Mouse (Mus musculus) frontal cortex, postnatal 25 days (tissue): ENCODE measurements around the gene Alb.

ENCODE experiments used
- DNase-seq, 2 experiments: peaks; one replicate each; pipeline ENCODE4 v3.0.0; 2022; ENCODE audit warnings: low spot score in 2 of 2

Gene Alb

DNA sequence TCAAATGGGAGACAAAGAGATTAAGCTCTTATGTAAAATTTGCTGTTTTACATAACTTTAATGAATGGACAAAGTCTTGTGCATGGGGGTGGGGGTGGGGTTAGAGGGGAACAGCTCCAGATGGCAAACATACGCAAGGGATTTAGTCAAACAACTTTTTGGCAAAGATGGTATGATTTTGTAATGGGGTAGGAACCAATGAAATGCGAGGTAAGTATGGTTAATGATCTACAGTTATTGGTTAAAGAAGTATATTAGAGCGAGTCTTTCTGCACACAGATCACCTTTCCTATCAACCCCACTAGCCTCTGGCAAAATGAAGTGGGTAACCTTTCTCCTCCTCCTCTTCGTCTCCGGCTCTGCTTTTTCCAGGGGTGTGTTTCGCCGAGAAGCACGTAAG is at the start of gene Alb:
Alb (plus strand) TSS at position 279 of the 400 bp plus-strand sequence.
- no peak for DNase-seq

DNA sequence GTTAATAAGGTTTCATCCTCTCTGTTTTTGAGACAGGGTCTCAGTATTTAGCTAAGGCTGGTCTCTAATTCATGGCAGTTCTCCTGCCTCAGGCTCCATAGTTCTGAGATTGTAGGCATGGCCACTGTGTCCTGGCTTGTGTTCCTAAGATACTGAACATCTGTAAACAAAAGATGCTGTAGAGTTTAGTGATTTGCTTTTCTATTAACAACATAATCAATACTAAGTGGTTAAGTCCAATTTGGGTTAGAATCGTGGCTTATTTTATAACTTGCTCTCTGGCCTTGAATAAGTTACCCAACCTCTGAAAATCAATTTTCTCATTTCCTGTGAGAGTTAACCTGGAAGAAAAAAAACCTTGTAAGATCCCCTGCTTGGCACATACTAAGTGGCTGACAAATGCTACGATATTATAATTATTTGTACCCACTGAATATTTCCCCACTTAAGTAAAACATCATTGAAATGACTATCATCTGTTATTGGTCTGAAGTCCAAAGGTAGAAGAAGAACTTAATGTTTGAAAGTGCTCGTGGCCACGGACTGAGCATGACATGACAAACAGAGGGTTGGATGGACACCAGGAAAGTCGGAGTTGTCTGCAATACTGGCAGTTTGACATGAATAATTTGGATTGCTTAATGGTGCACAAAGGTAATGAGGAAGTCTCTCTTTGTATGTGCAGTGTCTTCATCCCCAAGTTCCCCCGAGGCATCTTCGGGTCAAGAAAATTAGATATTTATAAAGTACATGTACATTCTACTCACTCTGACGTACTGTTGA is 46.4 kb upstream of the Alb start:
- DNase-seq = no peak

DNA sequence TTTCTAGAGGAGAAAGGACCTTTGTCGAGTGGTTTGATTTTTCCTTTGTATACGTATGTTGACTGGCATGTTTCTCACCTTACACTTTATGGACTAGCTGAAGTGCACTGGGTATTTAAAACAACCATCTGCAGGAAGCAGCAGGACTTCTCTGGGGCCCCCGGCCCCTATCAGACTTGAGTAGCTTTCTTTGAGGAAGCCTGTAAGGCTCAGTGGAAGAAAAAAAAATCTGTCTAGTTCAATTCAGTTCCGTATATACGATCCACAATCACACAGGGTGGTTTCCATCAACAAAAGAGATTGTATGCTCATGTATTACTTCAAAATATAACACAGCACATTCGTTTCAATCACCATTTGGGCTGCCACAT is 45.8 kb upstream of the Alb start:
- DNase-seq = no peak

GRCm38 (mm10) chr5:90424625-90425024 is 36.1 kb upstream of the Alb start:
- no peak for DNase-seq

DNA sequence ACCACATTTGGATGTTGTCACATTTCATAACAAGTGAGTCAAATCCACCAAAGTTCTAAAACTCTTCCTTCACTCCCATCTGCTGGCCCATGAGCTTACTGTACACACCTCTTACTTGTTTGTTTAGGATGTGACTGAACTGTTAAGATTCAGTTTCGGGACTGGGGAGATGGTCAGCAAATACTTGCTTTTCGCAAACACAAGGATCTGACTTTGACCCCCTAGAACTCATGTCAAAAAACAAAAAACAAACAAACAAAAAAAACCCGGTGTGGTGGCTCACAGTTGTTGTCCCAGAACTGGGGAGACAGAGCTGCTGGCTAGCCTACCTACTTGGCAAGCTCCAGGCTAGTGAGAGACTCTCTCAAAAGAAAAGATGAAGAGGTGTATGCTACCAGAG is 35.5 kb upstream of the Alb start:
- DNase-seq = no peak

- no peak for DNase-seq
Observed at GRCm38 (mm10) chr5:90431053-90431452, 29.6 kb upstream of the Alb start.

DNA sequence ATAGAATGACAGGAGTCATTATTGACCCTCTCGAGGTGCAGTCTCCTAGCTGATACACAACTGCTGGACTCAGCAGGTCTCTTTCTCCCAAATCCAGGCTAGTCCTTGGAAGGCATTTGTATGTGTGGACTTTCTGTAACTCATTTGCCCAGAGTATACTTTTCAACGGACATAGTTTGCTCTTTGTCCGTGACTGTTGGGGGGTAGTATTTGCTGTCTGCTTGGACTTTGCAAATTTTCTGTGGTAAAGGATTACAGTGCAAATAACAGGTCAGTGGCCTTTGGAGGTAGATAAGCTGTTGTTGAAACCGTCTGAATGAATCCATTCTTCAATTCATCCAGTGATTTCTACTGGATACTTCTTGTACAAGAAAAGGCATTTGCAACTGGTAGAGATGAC is 21.5 kb upstream of the Alb start:
- DNase-seq = no peak

DNA sequence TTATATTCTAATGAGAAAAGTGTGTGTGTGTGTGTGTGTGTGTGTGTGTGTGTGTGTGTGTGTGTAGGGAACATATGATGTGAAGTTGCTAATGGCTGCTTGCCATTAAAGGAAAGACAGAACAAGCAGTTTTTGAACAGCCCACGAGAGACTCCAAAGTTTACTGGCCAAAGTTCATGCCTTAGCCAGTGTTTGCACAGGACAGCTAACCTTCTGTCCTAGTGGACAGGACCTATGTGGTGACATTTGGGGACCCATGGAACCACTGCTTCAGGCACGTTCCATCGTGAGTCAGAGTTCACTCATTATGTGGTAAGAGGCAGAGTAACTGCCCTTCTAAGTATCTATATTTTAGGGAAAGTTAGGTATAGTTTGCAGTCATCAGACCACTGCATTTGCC is 13.1 kb upstream of the Alb start:
- no peak for DNase-seq

GRCm38 (mm10) chr5:90449961-90450360 is 10.7 kb upstream of the Alb start:
- DNase-seq = no peak

GRCm38 (mm10) chr5:90452711-90453110 is 8.0 kb upstream of the Alb start:
- DNase-seq = no peak

GRCm38 (mm10) chr5:90457241-90457640 is 3.5 kb upstream of the Alb start:
- no peak for DNase-seq

DNA sequence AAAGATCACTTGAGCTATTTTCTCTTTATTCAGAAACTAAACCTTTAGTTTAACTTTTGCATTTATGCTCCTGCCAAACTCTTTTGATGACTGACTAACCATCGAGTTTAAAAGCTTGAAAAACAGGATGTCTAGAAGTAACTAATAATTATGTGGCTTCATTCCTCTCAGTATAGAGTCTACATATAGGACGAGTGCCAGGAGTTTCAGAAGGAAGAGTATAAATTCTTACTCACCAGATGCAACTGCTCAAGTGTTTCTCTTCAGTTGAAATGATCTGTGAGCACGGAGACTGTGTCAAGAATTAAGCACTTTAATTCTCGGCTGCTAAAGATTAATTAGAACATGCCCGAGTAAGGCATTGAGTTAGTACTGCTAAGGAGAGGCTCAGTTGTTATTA is 2.0 kb upstream of the Alb start:
- no peak for DNase-seq

- DNase-seq = no peak
Observed at GRCm38 (mm10) chr5:90466806-90467205, 6.1 kb downstream of the Alb start.

DNA sequence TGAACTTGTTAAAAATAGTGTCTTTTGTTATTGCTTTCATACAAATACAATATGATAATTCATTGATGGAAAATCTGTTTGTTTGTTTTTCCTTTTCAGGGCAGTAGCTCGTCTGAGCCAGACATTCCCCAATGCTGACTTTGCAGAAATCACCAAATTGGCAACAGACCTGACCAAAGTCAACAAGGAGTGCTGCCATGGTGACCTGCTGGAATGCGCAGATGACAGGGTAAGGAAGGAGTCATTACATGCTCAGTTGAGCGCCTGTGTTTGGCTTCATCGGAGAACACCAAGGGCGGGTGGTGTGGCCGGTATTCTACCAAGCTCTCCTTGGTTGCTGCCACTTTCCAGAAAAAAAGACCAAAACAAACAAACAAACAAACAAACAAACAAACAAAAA is 6.5 kb downstream of the Alb start:
- no peak for DNase-seq

DNA sequence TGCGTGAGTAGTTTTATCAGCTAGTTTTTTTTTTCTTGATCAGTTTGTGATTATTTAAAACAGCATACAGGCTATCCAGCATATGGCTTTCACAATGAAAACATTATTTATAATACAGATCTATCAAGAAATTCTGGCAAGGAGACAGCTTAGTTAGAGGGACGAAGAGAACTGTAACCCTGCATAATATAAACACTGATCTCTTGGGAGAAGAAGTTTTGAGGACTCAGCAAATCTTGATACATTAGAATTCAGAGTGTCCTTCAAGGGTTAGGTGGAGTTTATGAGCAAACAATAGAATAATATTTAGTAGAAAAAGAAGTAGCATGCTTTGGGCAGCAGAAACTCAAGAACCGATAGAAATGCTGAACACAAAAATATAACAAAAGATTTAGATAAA is 10.1 kb downstream of the Alb start:
- DNase-seq = no peak

DNA sequence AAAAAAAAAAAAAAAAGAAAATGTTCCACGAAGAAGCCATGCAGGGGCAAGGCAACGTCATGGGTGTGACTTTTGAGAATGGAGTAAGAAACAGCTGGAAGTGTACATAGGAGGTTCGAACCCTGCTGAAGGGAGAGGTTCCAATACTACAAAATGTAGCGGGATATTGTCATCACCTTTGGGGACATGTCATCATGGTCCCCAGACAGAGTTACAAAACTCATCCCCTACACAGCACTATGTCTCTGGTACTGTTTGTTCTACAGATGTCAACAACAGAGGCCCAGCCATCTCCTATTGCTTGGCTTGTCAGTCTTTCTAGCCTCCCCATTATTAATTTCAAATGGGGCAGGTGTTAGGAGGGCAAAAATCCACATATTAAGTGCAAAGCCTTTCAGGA is 13.2 kb downstream of the Alb start:
- DNase-seq = no peak

DNA sequence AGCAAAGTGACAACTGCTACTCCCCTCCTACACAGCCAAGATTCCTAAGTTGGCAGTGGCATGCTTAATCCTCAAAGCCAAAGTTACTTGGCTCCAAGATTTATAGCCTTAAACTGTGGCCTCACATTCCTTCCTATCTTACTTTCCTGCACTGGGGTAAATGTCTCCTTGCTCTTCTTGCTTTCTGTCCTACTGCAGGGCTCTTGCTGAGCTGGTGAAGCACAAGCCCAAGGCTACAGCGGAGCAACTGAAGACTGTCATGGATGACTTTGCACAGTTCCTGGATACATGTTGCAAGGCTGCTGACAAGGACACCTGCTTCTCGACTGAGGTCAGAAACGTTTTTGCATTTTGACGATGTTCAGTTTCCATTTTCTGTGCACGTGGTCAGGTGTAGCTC is 13.7 kb downstream of the Alb start:
- DNase-seq = no peak

DNA sequence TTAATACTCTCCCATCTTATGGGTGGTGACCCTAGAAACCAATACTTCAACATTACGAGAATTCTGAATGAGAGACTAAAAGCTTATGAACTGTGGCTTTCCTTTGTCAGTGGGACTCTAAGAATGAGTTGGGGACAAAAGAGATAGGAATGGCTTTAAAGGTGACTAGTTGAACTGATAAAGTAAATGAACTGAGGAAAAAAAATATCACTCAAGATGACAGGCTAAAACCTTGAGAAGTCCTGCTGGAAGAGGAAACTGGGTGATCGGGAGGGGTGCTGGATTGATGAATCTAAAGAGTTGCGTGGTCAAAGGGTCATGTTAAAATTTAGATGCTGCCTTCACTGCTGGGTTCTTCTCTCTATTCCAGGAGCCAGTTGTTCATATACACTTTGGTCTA is 16.0 kb downstream of the Alb start:
- DNase-seq = no peak

- DNase-seq = no peak
Observed at GRCm38 (mm10) chr5:90477308-90478140, 16.8 kb downstream of the Alb start.

GRCm38 (mm10) chr5:90478886-90479285 is 18.2 kb downstream of the Alb start:
- DNase-seq = no peak

DNA sequence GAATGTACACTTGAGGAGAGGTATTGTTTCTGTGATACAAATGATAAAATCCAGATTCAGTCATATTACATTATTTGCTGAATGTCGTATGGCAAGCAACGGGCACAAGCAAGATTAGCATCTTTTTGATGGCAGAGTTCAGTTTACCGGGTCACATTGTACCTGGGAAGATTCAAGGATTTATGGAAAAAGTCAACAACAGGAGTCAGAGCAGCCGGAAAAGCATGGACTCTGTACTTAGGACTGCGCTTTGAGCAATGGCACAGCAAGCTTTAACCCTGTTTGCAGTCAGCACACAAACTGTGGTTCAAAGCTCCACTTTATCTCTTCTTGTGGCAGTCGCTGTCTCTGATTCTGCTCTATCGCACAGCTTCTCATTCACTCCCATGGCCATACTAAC is 24.9 kb downstream of the Alb start:
- no peak for DNase-seq

DNA sequence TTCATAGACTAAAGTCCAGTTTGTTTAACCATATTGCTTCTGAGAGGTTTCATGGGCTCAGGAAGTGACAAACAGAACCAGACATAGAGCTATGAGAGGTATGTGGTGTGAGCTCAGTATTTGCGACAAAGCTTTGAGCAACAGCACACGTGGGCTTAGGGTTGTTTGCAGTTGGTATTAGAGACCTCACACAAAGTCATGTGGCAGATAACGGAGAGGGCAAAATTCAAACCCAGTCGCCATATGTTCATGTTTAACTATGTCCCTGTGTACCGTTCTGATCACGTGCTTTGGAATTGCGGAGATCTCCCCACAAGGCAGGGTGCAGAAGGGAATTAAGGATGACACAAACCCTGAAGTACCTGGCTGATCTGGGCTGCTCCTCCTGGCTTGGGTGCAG is 27.6 kb downstream of the Alb start:
- DNase-seq = no peak

- no peak for DNase-seq
Observed at GRCm38 (mm10) chr5:90490518-90490917, 29.8 kb downstream of the Alb start, which contains the start of gene Afp. Afp (plus strand) TSS chr5:90490737.
